Mouse (Mus musculus): Measurements from ENCODE around the gene Mgarp. TPM values are rescaled to one million over a fixed set of nuclear protein-coding genes. Genes with fewer than 3 reads are reported as not detected.

The Mgarp gene
- total and polyA plus RNA-seq, 3 experiments, result 0.65 to 5.2 TPM; not detected in 1

- H3K4me3 ChIP-seq (ENCODE audit: control insufficient read depth in 1 of 2, insufficient read depth in 1 of 2, low read depth in 2 of 2, low read length in 2 of 2), result peak overlapping the region; percentile 74 to 81
- TF ChIP-seq MAX (IDR thresholded peaks at IDR 0.05; ENCODE audit: low read length) (no peak), E2F4 (IDR thresholded peaks at IDR 0.05; ENCODE audit: borderline replicate concordance, low read depth, low read length) (no peak), POLR2A (IDR thresholded peaks at IDR 0.05; ENCODE audit: control insufficient read depth in 1 of 2, insufficient read depth in 1 of 2, low read depth in 1 of 2, low read length in 2 of 2, poor library complexity in 1 of 2) (no peak), MYC (IDR thresholded peaks at IDR 0.05; ENCODE audit: low read depth, low read length) (no peak), POLR2AphosphoS5 (IDR thresholded peaks at IDR 0.05; ENCODE audit: borderline replicate concordance, low read depth, low read length) (no peak), KAT2A (conservative IDR thresholded peaks at IDR 0.05; ENCODE audit: low read depth, low read length) (no peak), SIN3A (IDR thresholded peaks at IDR 0.05; ENCODE audit: low read length) (no peak)
- no peaks in the 10 kb centered on the region for H3K9me3 ChIP-seq (replicated peaks; ENCODE audit: insufficient read depth, low read length)
- no peaks in the 10 kb centered on the region for H3K27me3 ChIP-seq (ENCODE audit: control insufficient read depth in 1 of 2, insufficient read depth in 2 of 2, low read length in 2 of 2)
- peaks cover 0 to 9% of the 10 kb centered on the region in 2 experiments; a peak in 2 of 4 replicates for H3K36me3 ChIP-seq (ENCODE audit: control insufficient read depth in 1 of 2, insufficient read depth in 2 of 2, low read length in 2 of 2)
- peak overlapping the region; percentile 57 for H3K9ac ChIP-seq (ENCODE audit: control insufficient read depth, low read depth, low read length, poor library complexity, severe bottlenecking)
- no peak for DNase-seq (ENCODE audit: low read depth, low spot score)
- H3K27ac ChIP-seq (ENCODE audit: control insufficient read depth, low read depth, low read length), result peak overlapping the region; percentile 89
- H3K4me1 ChIP-seq (ENCODE audit: control insufficient read depth in 1 of 2, insufficient read depth in 2 of 2, low read length in 2 of 2), result peaks cover 2 to 20% of the 10 kb centered on the region in 2 experiments
- no peaks in the 10 kb centered on the region for H3K79me2 ChIP-seq (ENCODE audit: control insufficient read depth, insufficient read depth, low read length, poor library complexity)
Observed at GRCm38 (mm10) chr3:51378665-51378946, 17.9 kb downstream of the Mgarp start.

DNA sequence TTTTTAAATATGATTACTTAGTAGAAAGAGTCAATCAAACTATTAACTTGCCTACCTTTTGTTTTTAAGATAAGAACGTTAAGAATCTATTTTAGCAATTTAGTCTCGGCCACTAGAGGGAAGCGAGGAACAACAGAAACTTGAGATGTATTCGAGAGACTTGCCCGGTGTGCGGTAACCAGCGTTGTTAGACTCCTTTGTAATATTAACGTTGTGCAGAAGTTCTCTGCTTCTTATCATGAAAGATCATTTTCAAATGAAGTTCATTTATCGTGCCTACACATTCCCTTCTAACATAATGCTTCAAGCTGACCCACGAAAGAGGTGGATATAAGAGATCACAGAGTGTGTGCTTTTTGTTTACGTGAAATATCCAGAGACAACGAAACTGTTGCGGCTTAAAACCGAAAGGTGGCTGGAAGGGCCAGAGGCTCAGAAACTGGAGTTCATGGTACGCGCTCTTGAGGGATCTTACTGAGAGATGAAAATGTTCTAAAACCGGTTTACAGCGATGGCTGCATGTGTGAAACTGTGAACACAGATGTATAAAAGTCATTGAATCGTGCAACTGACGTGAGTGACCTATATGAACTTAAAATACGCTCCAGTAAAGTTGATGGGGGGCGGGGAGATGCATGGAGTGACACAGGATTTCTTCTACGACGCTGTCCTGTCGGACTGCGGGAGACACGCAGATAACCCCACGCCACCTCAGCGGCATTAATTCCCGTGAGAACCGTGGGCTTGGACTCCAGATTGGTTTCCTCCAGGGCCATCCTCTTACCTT, 18.5 kb downstream of the Mgarp start:
- Histone ChIP-seq H3K27me3 (ENCODE audit: control insufficient read depth in 1 of 2, insufficient read depth in 2 of 2, low read length in 2 of 2) (no peaks in the 10 kb centered on the region), H3K9me3 (replicated peaks; ENCODE audit: insufficient read depth, low read length) (no peaks in the 10 kb centered on the region), H3K79me2 (ENCODE audit: control insufficient read depth, insufficient read depth, low read length, poor library complexity) (no peaks in the 10 kb centered on the region), H3K4me3 (ENCODE audit: control insufficient read depth in 1 of 2, insufficient read depth in 1 of 2, low read depth in 2 of 2, low read length in 2 of 2) (peak overlapping the region; percentile 74 to 81), H3K9ac (ENCODE audit: control insufficient read depth, low read depth, low read length, poor library complexity, severe bottlenecking) (peak overlapping the region; percentile 57), H3K36me3 (ENCODE audit: control insufficient read depth in 1 of 2, insufficient read depth in 2 of 2, low read length in 2 of 2) (peaks cover 0 to 9% of the 10 kb centered on the region in 2 experiments; a peak in 2 of 4 replicates), H3K27ac (ENCODE audit: control insufficient read depth, low read depth, low read length) (peak overlapping the region; percentile 89), H3K4me1 (ENCODE audit: control insufficient read depth in 1 of 2, insufficient read depth in 2 of 2, low read length in 2 of 2) (peaks cover 2 to 17% of the 10 kb centered on the region in 2 experiments)
- DNase-seq (ENCODE audit: low read depth, low spot score), result peak; percentile 91
- TF ChIP-seq TAL1 (IDR thresholded peaks at IDR 0.05; ENCODE audit: low read length) (no peak), RAD21 (IDR thresholded peaks at IDR 0.05; ENCODE audit: low read depth, low read length) (peak; percentile 48), NELFE (IDR thresholded peaks at IDR 0.05; ENCODE audit: low read depth, low read length) (peak; percentile 35; the same call in 1 of the 2 replicates), ELF1 (IDR thresholded peaks at IDR 0.05; ENCODE audit: low read depth, low read length) (0 out of 2 replicates have a peak, but pooled peaks have one; percentile 6), ZKSCAN1 (IDR thresholded peaks at IDR 0.05; ENCODE audit: low read depth, low read length) (no peak), GATA1 (IDR thresholded peaks at IDR 0.05; ENCODE audit: low read depth, low read length) (peak; percentile 34), POLR2AphosphoS5 (IDR thresholded peaks at IDR 0.05; ENCODE audit: borderline replicate concordance, low read depth, low read length) (no peak), MAZ (IDR thresholded peaks at IDR 0.05; ENCODE audit: low read depth, low read length) (0 out of 2 replicates have a peak, but pooled peaks have one; percentile 4), MEF2A (IDR thresholded peaks at IDR 0.05; ENCODE audit: extremely low read depth, insufficient replicate concordance, low read depth, low read length, poor library complexity, severe bottlenecking) (no peak; the same call in 1 of the 2 replicates), ZC3H11A (IDR thresholded peaks at IDR 0.05; ENCODE audit: low read depth, low read length) (peak; percentile 15; the same call in 1 of the 2 replicates), JUND (IDR thresholded peaks at IDR 0.05; ENCODE audit: low read depth, low read length) (0 out of 2 replicates have a peak, but pooled peaks have one; percentile 33), SMC3 (IDR thresholded peaks at IDR 0.05; ENCODE audit: low read depth, low read length) (peak; percentile 37), BHLHE40 (IDR thresholded peaks at IDR 0.05; ENCODE audit: borderline replicate concordance, low read depth, low read length) (no peak), ZNF384 (IDR thresholded peaks at IDR 0.05; ENCODE audit: low read depth, low read length) (no peak), GABPA (IDR thresholded peaks at IDR 0.05; ENCODE audit: low read depth, low read length) (no peak), CHD1 (IDR thresholded peaks at IDR 0.05; ENCODE audit: low read depth, low read length) (0 out of 2 replicates have a peak, but pooled peaks have one; percentile 66), HCFC1 (IDR thresholded peaks at IDR 0.05; ENCODE audit: low read depth, low read length) (peak; percentile 39; the same call in 1 of the 2 replicates), MYC (IDR thresholded peaks at IDR 0.05; ENCODE audit: low read depth, low read length) (no peak; the same call in 1 of the 2 replicates), TBP (IDR thresholded peaks at IDR 0.05; ENCODE audit: low read depth, low read length) (peak; percentile 52; the same call in 1 of the 2 replicates), EP300 (IDR thresholded peaks at IDR 0.05; ENCODE audit: low read depth in 1 of 2, low read length in 2 of 2) (no peak; a peak in 1 of 4 replicates), CHD2 (IDR thresholded peaks at IDR 0.05; ENCODE audit: low read length) (peak; percentile 19), TCF12 (IDR thresholded peaks at IDR 0.05; ENCODE audit: low read depth, low read length) (no peak; the same call in none of the 2 replicates), E2F4 (IDR thresholded peaks at IDR 0.05; ENCODE audit: borderline replicate concordance, low read depth, low read length) (0 out of 2 replicates have a peak, but pooled peaks have one; percentile 27), CTCF (IDR thresholded peaks at IDR 0.05 in 2 of 3, conservative IDR thresholded peaks at IDR 0.05 in 1 of 3; ENCODE audit: control insufficient read depth in 1 of 3, insufficient read depth in 1 of 3, low read depth in 2 of 3, low read length in 3 of 3, poor library complexity in 1 of 3, severe bottlenecking in 1 of 3) (peak; percentile 9 to 68 (median 52); a peak in 4 of 6 replicates), ETS1 (IDR thresholded peaks at IDR 0.05; ENCODE audit: low read depth, low read length) (peak; percentile 19; the same call in 1 of the 2 replicates)

Measured in MEL (cell line).